Mouse (Mus musculus) cerebellum, adult 2 months (tissue): ENCODE measurements around the gene Litaf.

Experiments used
- CTCF ChIP-seq: fragments of 200-500 bp; IDR thresholded peaks from 2 replicates; pipeline ENCODE4 v1.5.1; 2011; ENCODE audit warnings: low read depth, mild to moderate bottlenecking, control low read depth, low read length, moderate library complexity, borderline replicate concordance; ENCODE audit not compliant: insufficient read depth
- POLR2A ChIP-seq: fragments of 200-500 bp; IDR thresholded peaks from 2 replicates; pipeline ENCODE4 v1.6.1; 2011; ENCODE audit warnings: low read length, control low read depth, borderline replicate concordance; ENCODE audit not compliant: insufficient read depth

DNA sequence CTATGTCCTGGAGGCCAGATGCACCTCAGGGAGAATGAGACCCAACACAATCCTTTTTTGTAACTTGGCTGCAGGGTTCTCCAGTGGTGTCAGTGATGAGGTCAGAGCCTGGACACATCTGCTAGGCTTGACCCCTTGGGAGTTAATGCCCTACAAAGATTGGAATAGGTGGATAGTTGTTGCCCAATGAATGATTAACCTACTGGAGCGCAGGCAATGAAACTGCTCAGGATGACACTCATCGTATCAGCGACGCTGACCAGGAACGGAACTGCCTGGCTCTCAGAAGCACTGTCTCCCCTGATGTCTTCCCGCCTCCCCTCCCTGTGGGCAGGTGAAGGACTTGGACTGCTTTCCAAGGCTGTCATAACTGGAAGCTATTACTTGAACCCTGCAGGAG is 76.6 kb downstream of the Litaf start:
- TF ChIP-seq CTCF (no peak), POLR2A (no peak)
